Mouse (Mus musculus): ENCODE measurements around the gene Baz1a. TPM values are rescaled to one million over a fixed set of nuclear protein-coding genes. Genes with fewer than 3 reads are reported as not detected.

Gene Baz1a
- polyA plus RNA-seq, 1 experiment from 2014 or later: 20.8 TPM

DNA sequence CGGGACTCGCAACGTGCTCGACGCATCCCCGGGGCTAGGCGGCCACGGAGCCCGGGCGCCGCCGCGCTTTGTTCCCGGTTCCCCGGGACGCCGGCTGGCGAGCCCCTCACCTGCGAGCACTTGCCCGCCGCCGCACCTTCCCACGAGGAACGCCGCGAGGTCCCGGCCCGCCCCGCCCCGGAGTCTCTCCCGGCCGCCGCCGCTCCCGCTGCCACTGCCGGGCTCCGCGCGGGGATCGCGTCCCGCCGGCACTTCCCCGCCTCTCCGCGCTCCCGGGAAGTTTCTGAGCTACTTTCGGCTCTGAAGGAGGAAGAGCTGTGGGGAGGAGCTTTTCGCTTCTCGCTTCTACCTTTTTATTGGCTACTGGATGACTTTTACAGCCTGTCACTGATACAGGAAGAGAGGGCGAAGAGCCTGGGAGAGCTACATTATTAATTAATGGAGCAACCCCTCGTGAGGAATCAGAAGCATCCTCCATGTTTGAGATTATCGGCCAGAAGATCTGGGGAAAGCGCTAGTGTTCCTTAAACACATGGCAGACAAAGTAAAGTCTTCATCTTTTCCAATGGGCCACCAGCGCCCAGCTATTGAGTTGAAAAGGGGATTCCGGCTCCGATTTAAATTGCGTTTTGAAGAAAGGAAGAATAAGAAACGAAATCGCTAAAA, 28.0 kb downstream of the Baz1a start, which contains the start of gene Gm20403:
Gene Gm20403 (minus strand): TSS at position 478 of the 666 bp plus-strand sequence.
- H3K9ac ChIP-seq: peak within 1 kb of the TSS; percentile 78
- under 1% methylated on average over 47 of the region's 60 CpGs for WGBS
- H3K27me3 ChIP-seq: no peaks in the 10 kb centered on the region
- peak within 1 kb of the TSS; percentile 90 for H3K4me2 ChIP-seq
- peak; percentile 55; the same call in 1 of the 2 replicates for ATAC-seq (ENCODE audit: insufficient number of reproducible peaks, low FRiP score, low TSS enrichment, low read depth)
- H3K36me3 ChIP-seq: no peaks in the 10 kb centered on the region
- H3K4me3 ChIP-seq: peak within 1 kb of the TSS; percentile 85
- peak within 1 kb of the TSS; percentile 89 for H3K27ac ChIP-seq
- 0 out of 2 replicates have a peak, but pooled peaks cover 6% of the 10 kb centered on the region for H3K4me1 ChIP-seq
- H3K9me3 ChIP-seq: no peaks in the 10 kb centered on the region

DNA sequence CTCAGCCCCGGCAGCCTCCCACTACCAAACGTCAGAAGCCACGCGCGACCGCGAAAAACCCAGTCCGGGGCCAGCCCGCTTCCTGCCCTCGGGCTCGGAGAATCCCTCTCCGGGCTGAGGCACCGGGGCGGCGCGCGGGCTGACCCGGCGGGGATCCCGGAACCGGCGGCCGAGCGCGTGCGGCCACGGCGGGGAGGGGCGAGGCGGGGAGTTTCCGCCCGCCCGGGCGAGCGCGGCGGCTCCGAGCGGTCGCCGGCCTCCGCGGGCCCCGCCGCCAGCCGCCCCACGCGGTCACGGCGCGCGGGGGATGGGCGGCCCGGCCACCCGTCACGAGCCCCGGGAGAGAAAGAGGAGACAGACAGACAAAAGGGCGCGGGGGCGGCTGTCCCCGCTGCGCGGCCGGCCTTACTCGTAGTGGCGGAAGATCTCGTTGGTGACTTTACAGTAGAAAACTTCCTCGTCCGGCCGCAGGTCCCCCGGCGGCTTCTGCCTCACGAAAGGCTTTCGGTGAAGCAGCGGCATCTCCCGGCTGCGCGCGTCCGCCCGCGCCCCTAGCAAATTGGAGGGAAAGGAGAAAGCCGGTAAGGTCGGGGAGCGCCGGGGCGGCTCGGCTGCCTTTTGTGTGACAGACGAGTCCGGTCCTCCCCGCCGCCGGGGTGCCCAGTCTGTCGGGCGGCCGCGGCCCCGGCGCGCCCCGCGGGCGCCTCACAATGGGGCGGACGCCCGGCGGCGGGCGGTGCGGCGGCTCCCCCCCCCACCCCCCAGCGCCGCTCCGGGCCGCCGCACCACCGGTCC, 28.7 kb downstream of the Baz1a start:
- H3K4me1 ChIP-seq: 0 out of 2 replicates have a peak, but pooled peaks cover 6% of the 10 kb centered on the region
- H3K27ac ChIP-seq: peak overlapping the region; percentile 89
- WGBS: under 1% methylated on average over 93 of the region's 117 CpGs
- peak overlapping the region; percentile 78 for H3K9ac ChIP-seq
- no peaks in the 10 kb centered on the region for H3K27me3 ChIP-seq
- no peaks in the 10 kb centered on the region for H3K36me3 ChIP-seq
- H3K4me3 ChIP-seq: peak overlapping the region; percentile 85
- ATAC-seq (ENCODE audit: insufficient number of reproducible peaks, low FRiP score, low TSS enrichment, low read depth): peak; percentile 44; the same call in 1 of the 2 replicates
- peak overlapping the region; percentile 90 for H3K4me2 ChIP-seq
- no peaks in the 10 kb centered on the region for H3K9me3 ChIP-seq

DNA sequence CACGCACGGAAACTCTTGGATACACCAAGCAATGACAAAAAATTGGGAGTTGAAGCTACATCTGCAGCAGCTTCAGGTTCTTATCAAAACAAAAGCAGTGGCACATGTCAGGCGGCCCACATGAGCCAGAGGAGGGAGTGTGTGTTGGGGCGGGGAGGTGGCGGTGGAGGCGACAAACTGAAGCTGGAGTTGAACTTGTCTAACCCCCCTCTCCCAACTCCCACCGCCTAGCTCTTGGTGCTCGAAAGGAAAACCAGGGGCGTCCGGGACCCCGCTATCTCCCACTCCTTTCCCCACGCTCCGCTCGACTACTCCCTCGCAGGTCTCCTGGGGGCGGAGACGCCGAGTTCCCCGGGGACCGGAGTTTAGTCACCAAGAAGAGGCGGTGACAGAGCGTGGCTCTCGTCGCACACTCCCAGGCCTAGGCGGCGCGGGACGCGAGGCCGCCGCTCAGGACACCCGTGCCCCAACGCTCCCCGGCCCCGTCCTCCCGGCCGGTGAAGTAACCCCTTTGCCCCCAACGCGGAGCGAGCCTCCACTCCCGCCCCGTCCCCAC, 29.4 kb downstream of the Baz1a start:
- peak overlapping the region; percentile 85 for H3K4me3 ChIP-seq
- H3K9ac ChIP-seq: peak overlapping the region; percentile 78
- no peaks in the 10 kb centered on the region for H3K27me3 ChIP-seq
- H3K4me1 ChIP-seq: 0 out of 2 replicates have a peak, but pooled peaks cover 6% of the 10 kb centered on the region
- H3K9me3 ChIP-seq: no peaks in the 10 kb centered on the region
- whole genome bisulfite sequencing: under 1% methylated on average over 41 of the region's 42 CpGs
- peak; percentile 70 for ATAC-seq (ENCODE audit: insufficient number of reproducible peaks, low FRiP score, low TSS enrichment, low read depth)
- no peaks in the 10 kb centered on the region for H3K36me3 ChIP-seq
- peak overlapping the region; percentile 89 for H3K27ac ChIP-seq
- H3K4me2 ChIP-seq: peak overlapping the region; percentile 90

DNA sequence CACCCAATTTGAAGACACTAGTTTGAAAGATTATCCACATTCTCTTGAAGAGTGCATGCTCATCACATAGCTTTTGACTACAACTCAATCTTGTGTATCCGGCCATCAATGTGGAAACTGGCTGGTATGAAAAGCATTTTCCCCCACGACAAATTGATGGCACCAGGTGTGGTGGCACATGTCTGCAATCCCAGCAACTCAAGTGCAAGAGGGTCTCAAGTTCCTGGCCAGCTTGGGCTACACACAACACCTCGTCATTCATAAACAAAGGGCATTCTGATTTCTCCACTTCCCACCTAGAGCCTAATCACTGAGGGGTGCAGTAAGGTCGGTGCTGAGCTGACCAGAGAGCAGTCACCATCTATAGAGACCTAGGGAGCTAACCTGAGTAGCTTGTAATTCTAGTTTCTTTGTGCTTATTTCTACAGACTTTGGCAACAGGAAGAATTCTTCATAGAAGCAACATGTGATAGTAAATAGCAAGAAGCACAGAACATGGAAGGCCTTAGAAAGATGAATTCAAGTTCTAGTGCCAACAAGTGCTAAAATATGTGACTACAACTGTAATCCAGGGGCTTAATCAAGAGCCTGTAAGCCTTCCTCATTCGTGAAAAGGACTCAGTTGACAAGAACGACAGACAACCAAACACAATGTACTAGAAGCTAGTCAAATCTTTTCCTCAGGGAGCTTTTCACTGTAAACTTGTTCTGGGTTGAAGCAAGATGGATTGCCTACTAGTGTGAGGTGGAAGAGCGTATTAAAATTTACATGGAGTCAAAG, 31.0 kb downstream of the Baz1a start:
- no peaks in the 10 kb centered on the region for H3K27me3 ChIP-seq
- 67% methylated on average over 7 of the region's 7 CpGs for WGBS
- no peak overlapping the region for H3K9ac ChIP-seq
- no peak for ATAC-seq (ENCODE audit: insufficient number of reproducible peaks, low FRiP score, low TSS enrichment, low read depth)
- no peak overlapping the region for H3K4me2 ChIP-seq
- H3K27ac ChIP-seq: no peak overlapping the region
- H3K4me3 ChIP-seq: no peak overlapping the region
- H3K9me3 ChIP-seq: no peaks in the 10 kb centered on the region
- H3K4me1 ChIP-seq: 0 out of 2 replicates have a peak, but pooled peaks cover 6% of the 10 kb centered on the region
- no peaks in the 10 kb centered on the region for H3K36me3 ChIP-seq

DNA sequence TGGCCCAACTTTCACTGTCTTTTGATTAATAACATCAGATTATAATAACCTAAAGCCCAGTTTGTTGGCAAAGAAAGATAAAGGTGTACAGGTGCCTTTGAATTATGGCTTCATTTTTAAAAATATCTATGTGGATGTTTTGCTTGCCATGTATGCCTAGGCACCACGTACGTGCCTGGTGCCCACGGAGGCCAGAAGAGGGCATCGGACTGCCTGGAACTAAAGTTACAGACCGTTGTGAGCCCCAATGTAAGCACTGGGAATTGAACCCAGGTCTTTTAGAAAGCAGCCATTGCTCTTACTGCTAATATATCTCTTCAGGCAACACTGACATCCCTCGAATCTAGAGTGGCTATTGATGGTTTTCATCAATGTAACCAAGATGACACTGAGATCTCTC, 32.2 kb downstream of the Baz1a start:
- Histone ChIP-seq H3K9me3 (no peaks in the 10 kb centered on the region), H3K27ac (no peak overlapping the region), H3K4me1 (0 out of 2 replicates have a peak, but pooled peaks cover 6% of the 10 kb centered on the region), H3K36me3 (no peaks in the 10 kb centered on the region), H3K9ac (no peak overlapping the region), H3K4me3 (no peak overlapping the region), H3K27me3 (no peaks in the 10 kb centered on the region), H3K4me2 (no peak overlapping the region)
- 82% methylated on average over 6 of the region's 6 CpGs for WGBS
- no peak for ATAC-seq (ENCODE audit: insufficient number of reproducible peaks, low FRiP score, low TSS enrichment, low read depth)

DNA sequence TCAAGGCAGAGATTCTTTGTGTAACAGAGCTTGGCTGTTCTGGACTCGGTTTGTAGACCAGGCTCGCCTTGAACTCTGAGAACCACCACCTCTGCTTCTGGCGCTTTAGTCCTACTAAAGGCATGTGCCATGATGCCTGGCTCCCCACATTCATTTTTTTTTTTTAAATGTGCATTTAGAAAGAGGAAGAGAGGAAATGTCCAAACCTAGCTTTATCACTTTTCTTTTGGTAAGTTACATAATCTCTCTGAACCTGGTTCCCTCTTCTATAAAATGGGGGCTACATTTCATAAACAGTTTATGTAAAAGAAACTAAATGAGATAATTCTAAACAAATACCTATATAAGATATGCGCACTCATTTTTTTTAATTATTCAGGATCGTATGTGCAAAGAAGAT, 33.2 kb downstream of the Baz1a start:
- no peak overlapping the region for H3K4me2 ChIP-seq
- H3K27me3 ChIP-seq: no peaks in the 10 kb centered on the region
- 89% methylated on average over 5 of the region's 5 CpGs for WGBS
- H3K9me3 ChIP-seq: no peaks in the 10 kb centered on the region
- no peak for ATAC-seq (ENCODE audit: insufficient number of reproducible peaks, low FRiP score, low TSS enrichment, low read depth)
- H3K36me3 ChIP-seq: no peaks in the 10 kb centered on the region
- H3K4me1 ChIP-seq: peaks cover 11% of the 10 kb centered on the region; the same call in 1 of the 2 replicates
- H3K27ac ChIP-seq: no peak overlapping the region
- H3K4me3 ChIP-seq: no peak overlapping the region
- H3K9ac ChIP-seq: no peak overlapping the region

DNA sequence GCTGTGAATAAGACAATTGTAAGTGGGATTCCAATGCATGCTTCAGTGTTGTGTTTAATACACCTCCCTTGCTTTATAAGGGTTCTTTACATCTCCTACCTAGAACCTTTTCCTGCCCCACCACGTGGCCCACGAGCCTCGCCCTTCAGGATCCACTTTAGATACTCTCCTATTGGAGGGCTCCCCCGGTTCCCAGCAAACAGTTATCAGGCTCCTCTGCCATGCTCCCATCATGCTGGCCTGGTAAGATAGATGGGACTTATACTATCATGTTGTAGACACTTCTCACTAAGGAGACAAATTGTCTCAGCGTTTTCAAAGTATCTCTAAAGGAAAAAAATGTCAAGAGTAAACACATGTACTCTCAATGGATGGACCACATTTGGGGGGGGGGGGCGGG, 33.6 kb downstream of the Baz1a start:
- no peak overlapping the region for H3K9ac ChIP-seq
- H3K4me3 ChIP-seq: no peak overlapping the region
- ATAC-seq (ENCODE audit: insufficient number of reproducible peaks, low FRiP score, low TSS enrichment, low read depth): no peak
- H3K9me3 ChIP-seq: no peaks in the 10 kb centered on the region
- no peak overlapping the region for H3K4me2 ChIP-seq
- H3K36me3 ChIP-seq: no peaks in the 10 kb centered on the region
- H3K4me1 ChIP-seq: peaks cover 14% of the 10 kb centered on the region; the same call in 1 of the 2 replicates
- no peaks in the 10 kb centered on the region for H3K27me3 ChIP-seq
- 78% methylated on average over 6 of the region's 6 CpGs for WGBS
- no peak overlapping the region for H3K27ac ChIP-seq

DNA sequence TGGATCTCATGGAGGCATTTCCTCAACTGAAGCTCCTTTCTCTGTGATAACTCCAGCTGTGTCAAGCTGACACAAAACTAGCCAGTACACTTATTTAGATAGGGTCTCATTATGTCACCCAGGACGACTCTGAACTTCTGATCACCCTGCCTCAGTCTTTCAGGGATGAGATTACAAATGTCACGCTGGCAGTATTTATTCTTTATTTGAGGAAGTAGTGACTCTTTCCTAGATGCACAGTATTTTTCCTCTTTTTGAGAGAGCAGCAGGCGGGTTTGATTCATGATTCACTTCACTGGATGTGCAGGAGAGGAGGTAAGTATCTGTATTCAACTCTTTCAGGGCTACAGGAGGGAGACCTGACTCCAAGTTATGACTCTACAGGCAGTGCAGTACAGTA, 45.1 kb downstream of the Baz1a start:
- no peaks in the 10 kb centered on the region for H3K4me1 ChIP-seq
- peaks cover 22% of the 10 kb centered on the region for H3K36me3 ChIP-seq
- H3K9me3 ChIP-seq: no peaks in the 10 kb centered on the region
- H3K4me2 ChIP-seq: no peak overlapping the region
- H3K27ac ChIP-seq: no peak overlapping the region
- no peak overlapping the region for H3K9ac ChIP-seq
- ATAC-seq (ENCODE audit: insufficient number of reproducible peaks, low FRiP score, low TSS enrichment, low read depth): no peak
- 76% methylated on average over 3 of the region's 3 CpGs for WGBS
- no peaks in the 10 kb centered on the region for H3K27me3 ChIP-seq
- no peak overlapping the region for H3K4me3 ChIP-seq

DNA sequence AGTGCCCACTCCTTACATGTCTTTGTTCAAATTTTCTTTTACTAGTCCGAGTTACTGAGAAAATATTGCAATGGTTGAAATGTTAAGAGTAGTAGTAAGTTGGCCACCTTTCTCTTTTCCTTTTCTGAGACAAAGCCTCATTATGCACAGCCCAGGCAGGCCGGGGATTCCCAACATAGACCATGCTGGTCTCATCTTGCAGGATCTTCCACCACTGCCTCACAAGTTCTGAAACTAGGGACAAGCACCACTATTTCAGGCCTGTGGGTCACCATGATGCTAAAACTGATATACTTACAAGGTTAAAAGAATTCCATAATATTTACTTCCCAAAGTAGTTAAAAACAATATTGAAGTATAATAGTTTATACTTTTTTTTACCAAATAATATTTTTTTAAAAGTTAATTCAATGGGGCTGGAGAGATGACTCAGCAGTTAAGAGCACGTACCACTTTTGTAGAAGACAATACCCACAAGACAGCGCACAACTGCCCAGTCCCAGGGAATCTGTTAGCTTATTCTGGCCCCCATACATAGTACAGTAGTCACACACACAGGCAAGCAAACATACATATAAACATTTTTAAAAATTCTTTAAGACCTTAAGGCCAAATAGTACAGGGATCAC, 48.5 kb downstream of the Baz1a start:
- no peak overlapping the region for H3K4me3 ChIP-seq
- no peak for ATAC-seq (ENCODE audit: insufficient number of reproducible peaks, low FRiP score, low TSS enrichment, low read depth)
- no peak overlapping the region for H3K4me2 ChIP-seq
- H3K9me3 ChIP-seq: no peaks in the 10 kb centered on the region
- H3K4me1 ChIP-seq: no peaks in the 10 kb centered on the region
- H3K9ac ChIP-seq: no peak overlapping the region
- 93% methylated on average over 4 of the region's 4 CpGs for WGBS
- peaks cover 12% of the 10 kb centered on the region; the same call in 1 of the 2 replicates for H3K36me3 ChIP-seq
- no peak overlapping the region for H3K27ac ChIP-seq
- H3K27me3 ChIP-seq: no peaks in the 10 kb centered on the region

DNA sequence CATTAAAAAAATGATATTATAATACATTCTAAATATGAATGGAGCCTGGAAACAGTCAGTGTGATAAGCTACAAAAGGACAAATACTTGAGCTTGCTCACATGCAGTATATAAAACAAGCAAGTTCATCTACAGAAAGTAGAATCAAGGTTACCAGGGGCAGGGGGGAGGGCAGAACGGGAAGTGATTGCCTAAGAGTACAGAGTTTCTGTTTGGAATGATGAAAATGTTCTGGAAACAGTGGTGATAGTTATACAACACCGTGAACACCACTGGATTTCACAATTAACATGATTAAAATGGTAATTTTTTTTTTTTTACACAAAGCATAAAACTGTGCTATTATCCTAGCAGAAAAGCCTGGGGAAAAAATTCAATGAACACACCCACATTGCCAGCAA, 54.6 kb downstream of the Baz1a start:
- 66% methylated on average over 2 of the region's 2 CpGs for WGBS
- Histone ChIP-seq H3K4me2 (no peak overlapping the region), H3K9me3 (no peaks in the 10 kb centered on the region), H3K9ac (no peak overlapping the region), H3K4me3 (no peak overlapping the region), H3K27me3 (no peaks in the 10 kb centered on the region), H3K4me1 (no peaks in the 10 kb centered on the region), H3K36me3 (0 out of 2 replicates have a peak, but pooled peaks cover 7% of the 10 kb centered on the region), H3K27ac (no peak overlapping the region)
- ATAC-seq (ENCODE audit: insufficient number of reproducible peaks, low FRiP score, low TSS enrichment, low read depth): no peak

DNA sequence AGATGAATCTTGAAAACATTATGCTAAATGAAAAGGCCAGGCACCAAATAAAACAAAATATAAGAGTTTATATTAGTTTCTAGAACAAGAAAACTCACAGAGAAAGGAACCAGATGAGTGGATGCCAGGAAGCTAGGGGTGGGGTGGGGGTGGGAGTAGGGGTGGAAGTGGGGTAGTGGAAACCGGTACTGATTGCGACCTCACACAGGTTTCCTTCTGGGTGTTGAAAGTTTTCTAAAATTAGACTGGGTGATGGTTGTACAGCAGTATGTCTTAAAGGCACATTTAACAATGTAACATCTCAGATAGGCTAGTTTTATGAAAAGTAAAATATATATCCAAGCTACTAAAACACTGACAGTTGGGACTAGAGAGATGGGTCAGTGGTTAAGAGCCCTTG, 57.2 kb downstream of the Baz1a start:
- no peak overlapping the region for H3K4me3 ChIP-seq
- ATAC-seq (ENCODE audit: insufficient number of reproducible peaks, low FRiP score, low TSS enrichment, low read depth): no peak
- WGBS: 51% methylated on average over 2 of the region's 2 CpGs

More for the DNA sequence above, 57.2 kb downstream of the Baz1a start:
- no peak overlapping the region for H3K27ac ChIP-seq
- no peak overlapping the region for H3K9ac ChIP-seq
- H3K9me3 ChIP-seq: no peaks in the 10 kb centered on the region
- no peaks in the 10 kb centered on the region for H3K4me1 ChIP-seq
- H3K36me3 ChIP-seq: no peaks in the 10 kb centered on the region
- H3K27me3 ChIP-seq: no peaks in the 10 kb centered on the region
- H3K4me2 ChIP-seq: no peak overlapping the region
